Comparison of ENCODE assay signal across 9 mouse cellular contexts in the genomic region with DNA sequence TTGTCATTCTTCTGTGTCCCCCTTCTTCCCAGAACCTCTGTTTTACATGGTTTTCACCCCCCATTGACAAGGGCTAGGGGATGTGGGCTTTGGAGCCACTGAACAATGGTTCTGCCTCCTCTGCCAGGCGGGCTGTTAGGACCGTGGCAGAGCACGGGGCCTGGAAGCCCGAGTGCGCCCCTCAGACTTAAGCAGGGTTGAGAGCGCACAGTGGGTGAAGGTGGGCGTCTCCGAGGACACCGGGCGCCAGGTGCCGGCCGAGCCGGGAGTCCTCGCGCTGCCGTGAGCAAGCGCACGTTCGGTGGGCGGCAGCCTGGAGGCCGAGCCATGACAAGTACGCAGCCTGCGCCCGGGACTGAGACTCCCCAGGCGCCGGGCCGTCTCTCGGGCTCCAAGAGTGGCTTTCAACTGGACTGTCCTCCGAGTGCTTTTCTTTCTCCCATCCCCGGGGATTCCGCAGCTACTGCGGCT. TPM values are rescaled to one million over a fixed set of nuclear protein-coding genes. Genes with fewer than 3 reads are reported as not detected.
A peak's percentile ranks its signal among the peaks of the same experiment; 100 is the strongest.
DNase-seq lines count a peak whose midpoint lies in the region; ATAC-seq and TF ChIP-seq lines count a peak whose summit lies in the region.
"Had no signal": no experiment of that assay in that cellular context is flagged by ENCODE, and none has a peak within 500 bp of the region (broad histone marks: within the 10 kb centered on the region; RNA-seq: fewer than 3 reads in every experiment).

No protein-coding gene starts in this region.

- no peaks in the 10 kb centered on the region for H3K9me3 ChIP-seq in liver, embryonic 14.5 days (ENCODE audit: control insufficient read depth, low read length)

- peaks cover 23% of the 10 kb centered on the region; the same call in 1 of the 2 replicates for H3K4me1 ChIP-seq in kidney, adult 2 months (ENCODE audit: control insufficient read depth, insufficient read depth, low read length)
- H3K4me1 ChIP-seq in liver, embryonic 14.5 days (replicated peaks; ENCODE audit: control insufficient read depth in 2 of 2, insufficient read depth in 2 of 2, low read length in 1 of 2), result no peaks in the 10 kb centered on the region

- TF ChIP-seq EP300 in liver, embryonic 14.5 days (IDR thresholded peaks at IDR 0.05; ENCODE audit: low read depth), result no peak

- no peak for TF ChIP-seq CTCF in gastrocnemius, adult 2 months (IDR thresholded peaks at IDR 0.05)
- TF ChIP-seq CTCF in kidney, adult 2 months (conservative IDR thresholded peaks at IDR 0.05; ENCODE audit: insufficient read depth, insufficient read length, low read depth, low read length), result no peak
- no peak for TF ChIP-seq CTCF in liver, embryonic 14.5 days (IDR thresholded peaks at IDR 0.05; ENCODE audit: low read depth)

- intact Hi-C loops in gastrocnemius, adult 2 months (cut with DNase I), result loop anchor here (2.0 to 10.0 kb wide), 2 partner anchors 41 to 197 kb away; no protein-coding TSS in a partner anchor

- no peaks in the 10 kb centered on the region for H3K36me3 ChIP-seq in kidney, adult 2 months (ENCODE audit: control insufficient read depth, insufficient read depth, low read length)
- no peaks in the 10 kb centered on the region for H3K36me3 ChIP-seq in liver, embryonic 14.5 days (replicated peaks; ENCODE audit: control insufficient read depth, insufficient read depth, low read depth)

- no peak for TF ChIP-seq POLR2A in kidney, adult 2 months (IDR thresholded peaks at IDR 0.05; ENCODE audit: low read depth, low read length)

- peak overlapping the region; percentile 94 for H3K4me3 ChIP-seq in gastrocnemius, adult 2 months
- peak overlapping the region; percentile 76 for H3K4me3 ChIP-seq in kidney, adult 2 months (ENCODE audit: insufficient read depth, low read depth, low read length)
- peak overlapping the region; percentile 20 to 48 for H3K4me3 ChIP-seq in liver, embryonic 14.5 days (ENCODE audit: insufficient read depth in 1 of 2, low read depth in 2 of 2, low read length in 2 of 2)

- peak overlapping the region; percentile 58 for H3K4me2 ChIP-seq in liver, embryonic 14.5 days (ENCODE audit: low read depth)

- H3K9ac ChIP-seq in liver, embryonic 14.5 days (replicated peaks), result no peak overlapping the region

- peak; percentile 53 to 60 for DNase-seq in left cerebral cortex, adult 18-20 months (ENCODE audit: low spot score in 2 of 2)
- no peak for DNase-seq in left cerebral cortex, adult 11 months (ENCODE audit: low spot score)
- peak; percentile 53 to 63 for DNase-seq in cerebellum, postnatal 14 days
- peak; percentile 75 for DNase-seq in gastrocnemius, adult 2 months
- peak; percentile 51 for DNase-seq in kidney, adult 2 months
- DNase-seq in liver, embryonic 14.5 days (ENCODE audit: low read depth in 3 of 3, low spot score in 3 of 3), result no peak
- peak; percentile 44 for DNase-seq in ovary, postnatal 36 days (ENCODE audit: low spot score)

- WGBS in kidney, adult 2 months, result under 1% methylated on average over 32 of the region's 32 CpGs
- under 1% methylated on average over 32 of the region's 32 CpGs for WGBS in liver, embryonic 14.5 days (ENCODE audit: insufficient replicate concordance)

- peak overlapping the region; percentile 97 for H3K27ac ChIP-seq in gastrocnemius, adult 2 months
- peak overlapping the region; percentile 92 for H3K27ac ChIP-seq in kidney, adult 2 months (ENCODE audit: insufficient read depth, low read depth, low read length)
- no peak overlapping the region for H3K27ac ChIP-seq in liver, embryonic 14.5 days

- no peak for ATAC-seq in liver, embryonic 14.5 days (ENCODE audit: insufficient read depth)
- ATAC-seq in inflammation-experienced regulatory T-cells, adult 6 months, result no peak

- H3K27me3 ChIP-seq in kidney, adult 2 months (replicated peaks; ENCODE audit: control insufficient read depth, insufficient read depth, low read length), result no peaks in the 10 kb centered on the region
- peaks cover 37% of the 10 kb centered on the region for H3K27me3 ChIP-seq in liver, embryonic 14.5 days (ENCODE audit: control insufficient read depth, insufficient read depth, low read length)

RNA-seq across cellular contexts. Expression of a gene that starts 1.7 kb away (rescaled TPM):
- total RNA-seq in left cerebral cortex, adult 18-20 months (2021), result 10 to 100 TPM; 51.2 to 54.7 TPM
- 10 to 100 TPM; 64.1 to 99.2 TPM for total RNA-seq in gastrocnemius, adult 2 months (2021)
- polyA plus RNA-seq in kidney, adult 2 months (2012; rRNA removed), result 31.2 and 43.6 TPM in 2 replicates
- polyA plus RNA-seq in liver, embryonic 14.5 days (2012; rRNA removed), result 1.5 and 1.6 TPM in 2 replicates
- 1.1 and 1.8 TPM in 2 replicates for polyA plus RNA-seq in liver, embryonic 14.5 days (2014; fragmentation: Nextera tagmentation; extraction: Ambion mirVana)
- under 1 TPM in 1 of 3 experiments, not detected in 2; 0.21 TPM for polyA plus RNA-seq in inflammation-experienced regulatory T-cells, adult 6 months (2017; shearing (Covaris generic))
- total RNA-seq: MEL had no signal

Comparison
In these comparisons a context has a peak if more than half of its experiments do, and no peak if none do; other contexts are left out.
1. DNase-seq: peak in left cerebral cortex, adult 18-20 months (2 of 2), cerebellum, postnatal 14 days (2 of 2), gastrocnemius, adult 2 months (single experiment), kidney, adult 2 months (single experiment) and ovary, postnatal 36 days (single experiment); none in left cerebral cortex, adult 11 months (single experiment) and liver, embryonic 14.5 days (0 of 3).
2. H3K4me3 ChIP-seq: peak in every context shown above with its lines; median percentile 94 in gastrocnemius, adult 2 months; 76 in kidney, adult 2 months; 34 in liver, embryonic 14.5 days.
3. RNA of a gene that starts 1.7 kb away (polyA plus RNA-seq): 31.2 to 43.6 TPM in kidney, adult 2 months; 1.1 to 1.8 TPM in liver, embryonic 14.5 days and 0.21 TPM in inflammation-experienced regulatory T-cells, adult 6 months; every median in the first group is over 10 times any median in the second.